Mouse (Mus musculus) MEL (cell line): ENCODE data around the gene Vps9d1.

ENCODE experiments used
- BHLHE40 ChIP-seq: IDR thresholded peaks from 2 replicates; pipeline ENCODE4 v1.6.1; 2012; ENCODE audit warnings: low read depth, mild to moderate bottlenecking, inconsistent platforms, low read length, improper control_type of control experiment, borderline replicate concordance
- CHD2 ChIP-seq: IDR thresholded peaks from 2 replicates; pipeline ENCODE4 v1.6.1; 2011; ENCODE audit warnings: low read length, improper control_type of control experiment
- CTCF ChIP-seq, 3 experiments: IDR thresholded peaks in 2 of 3; conservative IDR thresholded peaks in 1 of 3; 2 replicates each; pipeline ENCODE4 v1.5.1; 2011 to 2012; ENCODE audit warnings: low read length in 3 of 3, low read depth in 2 of 3, mild to moderate bottlenecking in 2 of 3, improper control_type of control experiment in 1 of 3, inconsistent platforms in 1 of 3, mixed read lengths in 1 of 3, moderate library complexity in 1 of 3; ENCODE audit not compliant: control insufficient read depth in 1 of 3, insufficient read depth in 1 of 3, poor library complexity in 1 of 3, severe bottlenecking in 1 of 3
- GATA1 ChIP-seq: IDR thresholded peaks from 2 replicates; pipeline ENCODE4 v1.6.1; 2011; ENCODE audit warnings: low read depth, low read length, improper control_type of control experiment
- HCFC1 ChIP-seq: IDR thresholded peaks from 2 replicates; pipeline ENCODE4 v1.6.1; 2012; ENCODE audit warnings: low read depth, mild to moderate bottlenecking, inconsistent platforms, low read length, improper control_type of control experiment, moderate library complexity
- MEF2A ChIP-seq: IDR thresholded peaks from 2 replicates; pipeline ENCODE4 v1.6.1; 2014; ENCODE audit warnings: low read depth, mild to moderate bottlenecking, inconsistent platforms, low read length, improper control_type of control experiment; ENCODE audit not compliant: poor library complexity, insufficient replicate concordance, severe bottlenecking; ENCODE audit errors: extremely low read depth
- MYB ChIP-seq: IDR thresholded peaks from 2 replicates; pipeline ENCODE4 v1.6.1; 2011; ENCODE audit warnings: mild to moderate bottlenecking, low read depth, low read length, improper control_type of control experiment
- MYC ChIP-seq: IDR thresholded peaks from 2 replicates; pipeline ENCODE4 v1.6.1; 2011; ENCODE audit warnings: low read depth, mild to moderate bottlenecking, low read length, improper control_type of control experiment, moderate library complexity
- POLR2A ChIP-seq, 2 experiments: IDR thresholded peaks; 2 replicates each; pipeline ENCODE4 v1.6.1; 2011 to 2012; ENCODE audit warnings: low read length in 2 of 2, mild to moderate bottlenecking in 2 of 2, control low read depth in 1 of 2, improper control_type of control experiment in 1 of 2, low read depth in 1 of 2, moderate library complexity in 1 of 2; ENCODE audit not compliant: control insufficient read depth in 1 of 2, insufficient read depth in 1 of 2, poor library complexity in 1 of 2
- POLR2AphosphoS5 ChIP-seq: IDR thresholded peaks from 2 replicates; pipeline ENCODE4 v1.6.1; 2012; ENCODE audit warnings: low read depth, borderline replicate concordance, mild to moderate bottlenecking, inconsistent platforms, low read length, moderate library complexity, mixed read lengths
- ZC3H11A ChIP-seq: IDR thresholded peaks from 2 replicates; pipeline ENCODE4 v1.6.1; 2012; ENCODE audit warnings: low read depth, mild to moderate bottlenecking, inconsistent platforms, low read length, improper control_type of control experiment
- ZNF384 ChIP-seq: IDR thresholded peaks from 2 replicates; pipeline ENCODE4 v1.6.1; 2012; ENCODE audit warnings: low read depth, mild to moderate bottlenecking, inconsistent platforms, low read length, improper control_type of control experiment

DNA sequence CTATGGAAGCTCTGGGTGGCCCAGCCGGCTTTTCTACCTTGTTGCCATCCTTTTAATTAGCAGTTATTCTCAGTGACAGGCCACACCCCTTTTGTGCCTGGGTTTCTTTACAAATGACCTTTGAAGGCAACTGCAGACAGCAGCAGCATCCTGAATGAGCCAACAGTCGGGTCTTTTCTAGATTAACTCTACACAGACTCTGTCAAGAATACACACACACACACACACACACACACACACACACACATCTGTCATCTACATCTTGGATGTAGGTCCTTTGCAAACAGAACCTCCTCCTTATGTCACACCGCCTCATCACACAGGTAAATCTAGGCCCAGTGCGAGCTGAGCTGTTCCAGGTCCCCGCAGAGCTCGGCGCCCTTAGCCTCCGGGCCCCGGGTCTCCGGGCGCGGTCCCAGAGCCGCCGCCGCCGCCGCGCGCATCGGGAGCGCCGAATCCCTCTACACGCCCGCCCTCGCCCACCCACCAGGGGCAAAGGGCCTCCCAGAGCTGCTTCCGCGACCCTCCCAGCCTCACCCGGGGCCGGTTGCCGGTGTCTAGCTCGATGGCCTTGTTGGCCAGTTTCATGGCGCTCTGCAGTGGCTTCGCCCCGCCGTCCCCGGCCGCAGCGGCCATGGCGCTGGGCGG lies 573 bp downstream of the Vps9d1 start:
- TF ChIP-seq ZNF384 (no peak), ZC3H11A (no peak), CTCF (IDR thresholded peaks at IDR 0.05 in 2 of 3, conservative IDR thresholded peaks at IDR 0.05 in 1 of 3; ENCODE audit: control insufficient read depth in 1 of 3, insufficient read depth in 1 of 3, low read depth in 2 of 3, low read length in 3 of 3, poor library complexity in 1 of 3, severe bottlenecking in 1 of 3) (no peak), POLR2AphosphoS5 (no peak), CHD2 (no peak), BHLHE40 (no peak), MEF2A (no peak), HCFC1 (no peak; the same call in 1 of the 2 replicates), POLR2A (IDR thresholded peaks at IDR 0.05; ENCODE audit: control insufficient read depth in 1 of 2, insufficient read depth in 1 of 2, low read depth in 1 of 2, low read length in 2 of 2, poor library complexity in 1 of 2) (peak; percentile 43 to 45; a peak in 2 of 4 replicates), MYC (no peak), MYB (no peak), GATA1 (no peak)
